Mouse (Mus musculus) v-Abl transformed pro-B cells (cell line): Measurements from ENCODE around the gene Ghrhr.

Source experiments
- in situ Hi-C, 2 experiments: fragments of 400-800 bp; cut with MboI; formaldehyde crosslinking; loops; one replicate each; pipeline ENCODE4 v1.15.1; 2025; ENCODE audit not compliant: unreplicated experiment in 2 of 2

Gene Ghrhr

GRCm38 (mm10) chr6:55435266-55436159 lies 59.4 kb downstream of the Ghrhr start:
- in situ Hi-C loops: no loop called here

GRCm38 (mm10) chr6:55437919-55438318 lies 61.8 kb downstream of the Ghrhr start:
- in situ Hi-C loops: no loop called here
